Mouse (Mus musculus): ENCODE results near the gene Lrrc26.
"Not testable (repeated sequence)": the region's sequence is repeated elsewhere in the genome, so short reads cannot be mapped to it uniquely, and the experiment has no call there.

Gene Lrrc26

GRCm38 (mm10) chr2:25289651-25290050 is at the start of gene Lrrc26:
TSS of gene Lrrc26 (plus strand) at chr2:25289915.
- peak in 1 of 2 experiments; percentile 79 for DNase-seq

- DNase-seq: peak in 1 of 2 experiments; percentile 19
Measured at GRCm38 (mm10) chr2:25240310-25240709, 49.4 kb upstream of the Lrrc26 start.

- peak; percentile 72 to 74 for DNase-seq
Measured at GRCm38 (mm10) chr2:25240723-25241437, 48.8 kb upstream of the Lrrc26 start.

GRCm38 (mm10) chr2:25241438-25241775 is 48.3 kb upstream of the Lrrc26 start:
- DNase-seq: no peak

- peak; percentile 60 to 61 for DNase-seq
Measured at GRCm38 (mm10) chr2:25242101-25242506, 47.6 kb upstream of the Lrrc26 start, which contains the start of the genes Rnf208 and Cysrt1. TSS of gene Rnf208 (plus strand) at chr2:25242255. TSS of gene Cysrt1 (minus strand) at chr2:25242452.

GRCm38 (mm10) chr2:25243342-25243741 is 46.4 kb upstream of the Lrrc26 start:
- DNase-seq: no peak

- no peak for DNase-seq
Measured at GRCm38 (mm10) chr2:25244144-25244543, 45.6 kb upstream of the Lrrc26 start.

- DNase-seq: peak in 1 of 2 experiments; percentile 60
Measured at GRCm38 (mm10) chr2:25246183-25247072, 43.3 kb upstream of the Lrrc26 start, which contains the start of gene AL732309.1. TSS of gene AL732309.1 (minus strand) at chr2:25246863.

GRCm38 (mm10) chr2:25252331-25252730 is 37.4 kb upstream of the Lrrc26 start:
- no peak for DNase-seq

GRCm38 (mm10) chr2:25255284-25255779 is 34.4 kb upstream of the Lrrc26 start, which contains the start of gene Tmem203:
TSS of gene Tmem203 (plus strand) at chr2:25255439.
- DNase-seq: peak; percentile 89

- DNase-seq: peak; percentile 49 to 55
Measured at GRCm38 (mm10) chr2:25256443-25257109, 33.1 kb upstream of the Lrrc26 start.

- DNase-seq: not testable (repeated sequence)
Measured at GRCm38 (mm10) chr2:25257250-25257649, 32.5 kb upstream of the Lrrc26 start.

GRCm38 (mm10) chr2:25258887-25259286 is 30.8 kb upstream of the Lrrc26 start:
- DNase-seq: no peak

GRCm38 (mm10) chr2:25261870-25262269 is 27.8 kb upstream of the Lrrc26 start:
- no peak for DNase-seq

- DNase-seq: peak; percentile 97 to 98
Measured at GRCm38 (mm10) chr2:25262291-25262767, 27.4 kb upstream of the Lrrc26 start, which contains the start of gene Tprn. TSS of gene Tprn (plus strand) at chr2:25262618.

- DNase-seq: peak in 1 of 2 experiments; percentile 79
Measured at GRCm38 (mm10) chr2:25262795-25263622, 26.7 kb upstream of the Lrrc26 start.

GRCm38 (mm10) chr2:25263623-25264285 is 26.0 kb upstream of the Lrrc26 start:
- no peak for DNase-seq

GRCm38 (mm10) chr2:25264286-25264660 is 25.4 kb upstream of the Lrrc26 start:
- DNase-seq: peak in 1 of 2 experiments; percentile 37

- DNase-seq: peak; percentile 86 to 89
Measured at GRCm38 (mm10) chr2:25264851-25265250, 24.9 kb upstream of the Lrrc26 start.

- peak; percentile 97 for DNase-seq
Measured at GRCm38 (mm10) chr2:25265897-25266656, 23.6 kb upstream of the Lrrc26 start.

Data from cerebellum, postnatal 36 days (tissue).